Mouse (Mus musculus) liver, adult 10 weeks (tissue): ENCODE data around the gene Mxra7. TPM values are rescaled to one million over a fixed set of nuclear protein-coding genes. Genes with fewer than 3 reads are reported as not detected.

ENCODE experiments used
- polyA plus RNA-seq: library from polyadenylated mRNA; stranded (reverse); fragments of 350-450 nt; fragmentation: Illumina TruSeq; extraction: RNeasy Lipid Tissue Mini Kit (QIAGEN cat#74804); gene quantifications from one replicate; pipeline ENCODE4 v1.2.3, GENCODE M21; 2014; ENCODE audit warnings: low read depth, low replicate concordance

The Mxra7 gene
- 1.2 TPM for polyA plus RNA-seq

DNA sequence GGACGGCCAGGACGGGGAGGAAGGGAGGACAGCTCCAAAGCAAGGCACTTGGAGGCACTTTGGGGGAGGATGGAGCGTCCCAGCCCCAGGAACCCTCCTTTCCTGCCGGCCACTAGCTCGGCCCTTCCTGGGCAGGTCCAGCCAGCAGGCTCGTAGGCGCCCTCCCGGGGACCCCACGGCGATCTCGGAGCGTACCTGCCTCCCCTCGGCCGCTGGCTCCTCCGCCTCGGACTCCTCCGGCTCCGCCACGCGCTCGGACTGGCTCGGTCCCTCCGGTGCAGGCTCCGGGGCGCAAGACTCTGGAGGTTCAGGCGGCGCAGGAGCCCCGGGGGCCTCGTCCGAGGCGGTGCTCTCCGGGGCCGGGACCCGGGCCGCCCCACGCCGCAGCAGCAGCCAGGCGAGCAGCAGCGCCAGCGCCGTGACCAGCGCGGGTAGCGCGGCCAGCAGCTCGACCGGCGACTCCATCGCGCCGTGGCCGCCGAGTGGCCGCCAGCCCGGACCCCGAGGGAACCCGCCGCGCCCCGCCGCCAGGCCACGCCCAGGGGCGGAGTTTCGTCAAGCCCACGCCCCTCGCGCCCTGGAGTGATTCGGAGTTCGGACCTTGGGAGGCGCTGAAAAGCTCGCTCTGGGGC is at the start of gene Mxra7:
Gene Mxra7, minus strand, starts transcription at position 513 of the 632 bp plus-strand sequence.

DNA sequence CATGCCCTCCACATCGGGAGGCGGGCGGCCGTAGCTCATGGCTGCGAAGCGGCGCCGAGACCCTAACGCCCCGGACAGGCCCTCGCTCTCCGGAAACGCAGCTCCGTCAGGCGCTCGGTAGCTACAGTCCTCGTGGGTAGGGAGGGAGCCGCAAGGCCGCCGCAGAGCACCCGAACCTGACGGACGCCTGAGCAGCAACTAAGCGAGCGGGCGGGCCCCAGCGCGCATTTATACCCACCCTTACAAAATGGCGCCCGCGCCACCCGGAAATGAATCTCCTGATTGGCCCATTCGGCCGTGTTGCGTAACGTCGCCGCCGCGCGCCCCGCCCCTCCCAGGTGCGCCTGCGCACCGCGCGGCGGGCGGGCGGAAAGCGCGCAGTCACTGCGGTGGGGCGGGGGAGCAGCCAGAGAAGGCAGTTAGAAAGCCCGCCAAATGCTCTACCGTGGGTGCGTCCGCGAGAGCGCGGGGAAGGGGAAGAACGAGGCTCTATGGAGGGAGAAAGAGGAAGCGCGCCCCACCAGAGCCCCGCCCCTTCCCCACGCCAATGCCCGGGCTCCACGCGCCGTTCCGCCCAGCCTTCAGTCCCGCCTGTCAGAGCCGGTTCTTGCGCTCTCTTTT is 25.2 kb upstream of the Mxra7 start, which contains the start of gene Srsf2:
Gene Srsf2, minus strand, starts transcription at position 204 of the 621 bp plus-strand sequence.

DNA sequence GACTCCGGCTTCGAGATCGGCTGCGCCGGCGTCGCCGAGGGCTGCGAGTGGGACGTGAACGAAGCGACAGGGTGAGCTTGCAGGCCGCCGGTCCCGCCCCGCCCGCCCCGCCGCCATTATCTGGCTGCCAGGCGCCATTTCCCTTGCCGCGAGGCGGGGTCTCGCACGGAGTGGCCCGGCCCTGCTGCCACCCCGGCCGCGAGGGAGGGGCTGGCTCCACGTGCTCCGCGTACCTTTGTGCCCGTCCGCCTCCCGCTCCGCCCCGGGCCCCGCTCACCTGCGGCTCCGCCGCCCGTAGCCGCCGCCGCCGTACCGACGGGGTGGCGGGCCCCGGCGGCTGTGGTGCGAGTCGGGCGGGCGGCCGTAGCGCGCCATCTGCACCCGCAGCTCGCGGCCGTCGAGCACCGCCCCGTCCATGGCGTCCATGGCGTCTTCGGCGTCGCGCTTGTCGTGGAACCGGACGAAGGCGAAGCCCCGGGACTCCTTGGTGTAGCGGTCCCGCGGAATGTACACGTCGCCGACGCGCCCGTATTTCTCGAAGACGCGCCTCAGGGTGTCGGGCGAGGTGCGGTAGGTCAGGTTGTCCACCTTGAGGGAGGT is 24.5 kb upstream of the Mxra7 start, which contains the start of gene Mfsd11:
Gene Mfsd11, plus strand, starts transcription at position 150 of the 600 bp plus-strand sequence.

DNA sequence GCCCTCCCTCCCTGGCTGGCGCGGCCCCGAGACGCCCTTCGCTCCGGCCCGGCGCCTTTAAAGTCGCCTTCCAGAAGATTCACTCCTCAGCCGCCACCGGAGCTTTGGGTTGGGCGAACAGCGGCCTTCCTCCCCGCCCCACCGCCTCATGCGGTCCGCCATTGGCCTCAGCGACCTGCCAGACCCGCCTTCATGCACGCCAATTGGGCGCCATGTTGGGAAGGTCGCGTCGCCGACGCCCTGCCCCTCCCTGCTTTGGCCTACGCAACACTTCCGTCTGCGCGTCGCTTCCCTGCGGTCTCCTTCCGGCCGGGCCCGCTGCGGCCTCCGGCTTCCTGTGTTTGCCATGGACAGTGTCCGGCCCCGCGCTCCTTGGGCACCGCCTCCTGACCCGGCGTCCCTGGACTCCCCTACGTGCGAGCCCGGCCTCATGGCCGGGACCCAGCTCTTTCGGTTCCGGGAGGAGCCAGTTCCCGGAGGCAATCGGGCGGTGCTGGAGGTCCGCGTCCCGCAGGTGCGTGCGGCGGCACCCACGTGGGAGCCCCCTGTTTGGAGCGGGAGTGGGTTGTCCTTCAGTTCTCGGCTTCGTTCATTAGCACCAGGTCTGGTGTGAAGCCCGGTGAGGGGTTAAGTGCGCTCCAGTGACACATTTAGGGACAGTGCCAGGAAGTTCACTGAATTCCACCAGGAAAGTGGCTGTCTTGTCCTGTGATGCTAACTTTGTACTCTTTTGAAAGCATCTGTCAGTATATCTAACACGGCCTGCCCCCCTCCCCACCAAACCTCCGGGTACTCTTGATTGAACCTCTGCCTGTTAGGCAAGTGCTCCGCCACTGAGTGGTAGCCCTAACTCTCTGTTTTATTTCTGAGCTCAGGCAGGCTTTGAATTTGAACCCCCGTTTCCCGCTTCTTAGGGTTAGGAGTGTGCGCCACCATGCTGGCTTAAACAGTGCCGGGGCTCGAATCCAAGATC is 15.7 kb upstream of the Mxra7 start, which contains the start of the genes Mettl23 and Jmjd6:
Gene Mettl23, plus strand, starts transcription at position 18 of the 973 bp plus-strand sequence.
Gene Jmjd6, minus strand, starts transcription at position 189 of the 973 bp plus-strand sequence.

DNA sequence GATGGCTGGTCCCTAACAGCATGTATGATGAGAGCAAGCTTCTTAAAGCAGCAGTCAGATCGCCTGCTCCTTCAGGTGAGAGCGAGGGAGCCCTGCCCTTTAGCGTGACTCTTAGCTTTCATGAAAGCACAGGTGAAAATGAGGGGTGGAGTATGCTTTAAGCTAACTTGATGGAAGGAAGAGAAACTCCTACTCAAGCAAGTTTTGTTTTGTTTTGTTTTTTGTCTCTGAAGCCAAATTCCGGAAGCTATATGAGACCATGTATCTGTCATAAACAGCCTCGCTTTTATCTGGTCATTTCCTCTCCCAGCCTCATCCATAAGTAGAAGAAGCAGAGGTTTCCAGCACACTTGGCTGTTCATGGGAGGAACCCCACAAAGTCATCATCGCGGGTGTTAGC is 52.4 kb downstream of the Mxra7 start, which contains the start of gene St6galnac1:
Gene St6galnac1, minus strand, starts transcription at position 101 of the 400 bp plus-strand sequence.

Other genes starting within 250 kb of the Mxra7 start
- 1.7 TPM for gene Ube2o, start 246.6 kb downstream of the Mxra7 start, polyA plus RNA-seq
- gene Aanat, start 241.6 kb downstream of the Mxra7 start, polyA plus RNA-seq: not detected
- 0.24 TPM for gene Rhbdf2, start 201.0 kb downstream of the Mxra7 start, polyA plus RNA-seq
- gene Prcd, start 174.5 kb downstream of the Mxra7 start, polyA plus RNA-seq: not detected
- gene Cygb, start 173.7 kb downstream of the Mxra7 start, polyA plus RNA-seq: 0.42 TPM
- not detected for gene St6galnac1, start 52.5 kb downstream of the Mxra7 start, polyA plus RNA-seq
- 41.3 TPM for gene Mettl23, start 15.2 kb upstream of the Mxra7 start, polyA plus RNA-seq
- gene Jmjd6, start 15.4 kb upstream of the Mxra7 start, polyA plus RNA-seq: 7.6 TPM
- 9.3 TPM for gene Mfsd11, start 24.4 kb upstream of the Mxra7 start, polyA plus RNA-seq
- 279 TPM for gene Srsf2, start 25.0 kb upstream of the Mxra7 start, polyA plus RNA-seq
- not detected for gene Mgat5b, start 90.8 kb upstream of the Mxra7 start, polyA plus RNA-seq